Mouse (Mus musculus) MEL (cell line): ENCODE results near the gene Shoc2. TPM values are rescaled to one million over a fixed set of nuclear protein-coding genes. Genes with fewer than 3 reads are reported as not detected.

ENCODE experiments used
- DNase-seq: peaks from one replicate; pipeline ENCODE4 v3.0.0; 2011; ENCODE audit warnings: low read depth, low spot score
- H3K27ac ChIP-seq: 2 replicates; pipeline ENCODE4 v1.5.1; 2012; ENCODE audit warnings: low read depth, mild to moderate bottlenecking, control low read depth, low read length, moderate library complexity; ENCODE audit not compliant: control insufficient read depth
- H3K27me3 ChIP-seq, 2 experiments: fragments of 150-350 bp in 1 of 2; sonication (generic) in 1 of 2; 2 replicates each; pipeline ENCODE4 v1.6.1; 2012; ENCODE audit warnings: low read length in 2 of 2, mild to moderate bottlenecking in 2 of 2, improper control_type of control experiment in 1 of 2, moderate library complexity in 1 of 2; ENCODE audit not compliant: insufficient read depth in 2 of 2, control insufficient read depth in 1 of 2
- H3K36me3 ChIP-seq, 2 experiments: 2 replicates each; pipeline ENCODE4 v1.6.1; 2012 to 2014; ENCODE audit warnings: low read length in 2 of 2, improper control_type of control experiment in 1 of 2, inconsistent platforms in 1 of 2, mild to moderate bottlenecking in 1 of 2; ENCODE audit not compliant: insufficient read depth in 2 of 2, control insufficient read depth in 1 of 2
- H3K4me1 ChIP-seq, 2 experiments: fragments of 150-350 bp in 1 of 2; sonication (generic) in 1 of 2; 2 replicates each; pipeline ENCODE4 v1.6.1; 2012; ENCODE audit warnings: low read length in 2 of 2, improper control_type of control experiment in 1 of 2, mild to moderate bottlenecking in 1 of 2; ENCODE audit not compliant: insufficient read depth in 2 of 2, control insufficient read depth in 1 of 2
- H3K4me3 ChIP-seq, 2 experiments: fragments of 150-350 bp in 1 of 2; sonication (generic) in 1 of 2; 2 replicates each; pipeline ENCODE4 v1.5.1; 2012; ENCODE audit warnings: low read depth in 2 of 2, low read length in 2 of 2, mild to moderate bottlenecking in 2 of 2, moderate library complexity in 2 of 2, control low read depth in 1 of 2, improper control_type of control experiment in 1 of 2; ENCODE audit not compliant: control insufficient read depth in 1 of 2, insufficient read depth in 1 of 2
- H3K79me2 ChIP-seq: 2 replicates; pipeline ENCODE4 v1.6.1; 2012; ENCODE audit warnings: mild to moderate bottlenecking, low read length, moderate library complexity; ENCODE audit not compliant: control insufficient read depth, poor library complexity, insufficient read depth
- H3K9ac ChIP-seq: 2 replicates; pipeline ENCODE4 v1.6.1; 2012; ENCODE audit warnings: low read depth, mild to moderate bottlenecking, control low read depth, low read length, moderate library complexity; ENCODE audit not compliant: control insufficient read depth, poor library complexity, severe bottlenecking
- H3K9me3 ChIP-seq: fragments of 150-350 bp; sonication (generic); replicated peaks from 2 replicates; pipeline ENCODE4 v1.6.1; 2012; ENCODE audit warnings: mild to moderate bottlenecking, low read length, improper control_type of control experiment, moderate library complexity; ENCODE audit not compliant: insufficient read depth
- BHLHE40 ChIP-seq: IDR thresholded peaks from 2 replicates; pipeline ENCODE4 v1.6.1; 2012; ENCODE audit warnings: low read depth, mild to moderate bottlenecking, inconsistent platforms, low read length, improper control_type of control experiment, borderline replicate concordance
- CHD1 ChIP-seq: IDR thresholded peaks from 2 replicates; pipeline ENCODE4 v1.6.1; 2012; ENCODE audit warnings: low read depth, mild to moderate bottlenecking, inconsistent platforms, low read length, improper control_type of control experiment
- CHD2 ChIP-seq: IDR thresholded peaks from 2 replicates; pipeline ENCODE4 v1.6.1; 2011; ENCODE audit warnings: low read length, improper control_type of control experiment
- GABPA ChIP-seq: IDR thresholded peaks from 2 replicates; pipeline ENCODE4 v1.6.1; 2012; ENCODE audit warnings: low read depth, mild to moderate bottlenecking, inconsistent platforms, low read length, improper control_type of control experiment, moderate library complexity
- HCFC1 ChIP-seq: IDR thresholded peaks from 2 replicates; pipeline ENCODE4 v1.6.1; 2012; ENCODE audit warnings: low read depth, mild to moderate bottlenecking, inconsistent platforms, low read length, improper control_type of control experiment, moderate library complexity
- JUND ChIP-seq: IDR thresholded peaks from 2 replicates; pipeline ENCODE4 v1.6.1; 2011; ENCODE audit warnings: low read depth, mild to moderate bottlenecking, improper control_type of control experiment, low read length
- MXI1 ChIP-seq: IDR thresholded peaks from 2 replicates; pipeline ENCODE4 v1.6.1; 2011; ENCODE audit warnings: mild to moderate bottlenecking, low read depth, low read length, improper control_type of control experiment
- POLR2A ChIP-seq, 2 experiments: IDR thresholded peaks; 2 replicates each; pipeline ENCODE4 v1.6.1; 2011 to 2012; ENCODE audit warnings: low read length in 2 of 2, mild to moderate bottlenecking in 2 of 2, control low read depth in 1 of 2, improper control_type of control experiment in 1 of 2, low read depth in 1 of 2, moderate library complexity in 1 of 2; ENCODE audit not compliant: control insufficient read depth in 1 of 2, insufficient read depth in 1 of 2, poor library complexity in 1 of 2
- POLR2AphosphoS2 ChIP-seq: IDR thresholded peaks from 2 replicates; pipeline ENCODE4 v1.6.1; 2011; ENCODE audit warnings: low read length, improper control_type of control experiment
- RCOR1 ChIP-seq: IDR thresholded peaks from 2 replicates; pipeline ENCODE4 v1.6.1; 2012; ENCODE audit warnings: low read depth, mild to moderate bottlenecking, inconsistent platforms, low read length, improper control_type of control experiment
- SIN3A ChIP-seq: IDR thresholded peaks from 2 replicates; pipeline ENCODE4 v1.6.1; 2012; ENCODE audit warnings: low read length, improper control_type of control experiment, inconsistent platforms
- TAL1 ChIP-seq: IDR thresholded peaks from 2 replicates; pipeline ENCODE4 v1.6.1; 2012; ENCODE audit warnings: mild to moderate bottlenecking, inconsistent platforms, low read length, moderate library complexity, mixed read lengths
- TBP ChIP-seq: IDR thresholded peaks from 2 replicates; pipeline ENCODE4 v1.8.0; 2011; ENCODE audit warnings: low read depth, low read length, improper control_type of control experiment
- USF2 ChIP-seq, 2 experiments: IDR thresholded peaks; 2 replicates each; pipeline ENCODE4 v1.6.1; 2011 to 2012; ENCODE audit warnings: improper control_type of control experiment in 2 of 2, low read length in 2 of 2, borderline replicate concordance in 1 of 2, inconsistent platforms in 1 of 2, low read depth in 1 of 2, mild to moderate bottlenecking in 1 of 2; ENCODE audit not compliant: insufficient read depth in 1 of 2
- ZMIZ1 ChIP-seq: IDR thresholded peaks from 2 replicates; pipeline ENCODE4 v1.6.1; 2012; ENCODE audit warnings: low read depth, mild to moderate bottlenecking, inconsistent platforms, low read length, improper control_type of control experiment, moderate library complexity
- ZNF384 ChIP-seq: IDR thresholded peaks from 2 replicates; pipeline ENCODE4 v1.6.1; 2012; ENCODE audit warnings: low read depth, mild to moderate bottlenecking, inconsistent platforms, low read length, improper control_type of control experiment
- polyA plus RNA-seq, 2 experiments: library from polyadenylated mRNA; stranded (reverse) in 1 of 2; unstranded in 1 of 2; fragments of >175 nt in 1 of 2; fragments of >200 nt in 1 of 2; gene quantifications; 2 replicates each; pipeline versions ENCODE4 v1.2.1 to v1.2.4; 2012; ENCODE audit warnings: low replicate concordance in 2 of 2, low read depth in 1 of 2; ENCODE audit not compliant: insufficient read length in 2 of 2, insufficient read depth in 1 of 2, missing spikeins in 1 of 2
- total RNA-seq: library from RNA; depleted of rRNA; stranded (reverse); fragments of 300-350 nt; gene quantifications from 2 replicates; pipeline ENCODE4 v1.2.3, GENCODE M21; 2012

Shoc2 gene
- total and polyA plus RNA-seq, 3 experiments: 33.4 to 55.6 TPM; not detected in 1

DNA sequence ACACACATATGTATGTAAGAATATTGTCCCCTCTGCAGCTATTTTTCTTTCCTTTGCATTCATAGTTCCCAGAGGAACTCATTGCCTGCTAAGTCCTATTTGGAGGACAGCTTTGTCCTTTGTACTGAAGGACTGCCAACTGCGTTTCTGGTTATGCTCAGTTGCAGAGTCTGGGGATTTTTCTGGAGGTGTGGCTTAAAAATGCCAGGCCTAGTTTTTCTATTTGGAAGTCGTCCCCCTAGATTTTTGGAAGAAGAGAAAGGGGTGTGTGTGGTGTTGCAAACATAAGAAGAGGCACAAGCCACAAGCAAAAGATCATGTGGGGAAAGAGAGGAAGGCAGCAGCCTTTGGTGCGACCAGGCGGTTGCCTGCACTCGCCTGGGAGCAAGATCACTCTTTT is 46.1 kb upstream of the Shoc2 start:
- Histone ChIP-seq H3K36me3 (peaks cover 0 to 22% of the 10 kb centered on the region in 2 experiments; a peak in 2 of 4 replicates), H3K4me1 (peaks cover 15 to 26% of the 10 kb centered on the region in 2 experiments)
- DNase-seq: no peak

DNA sequence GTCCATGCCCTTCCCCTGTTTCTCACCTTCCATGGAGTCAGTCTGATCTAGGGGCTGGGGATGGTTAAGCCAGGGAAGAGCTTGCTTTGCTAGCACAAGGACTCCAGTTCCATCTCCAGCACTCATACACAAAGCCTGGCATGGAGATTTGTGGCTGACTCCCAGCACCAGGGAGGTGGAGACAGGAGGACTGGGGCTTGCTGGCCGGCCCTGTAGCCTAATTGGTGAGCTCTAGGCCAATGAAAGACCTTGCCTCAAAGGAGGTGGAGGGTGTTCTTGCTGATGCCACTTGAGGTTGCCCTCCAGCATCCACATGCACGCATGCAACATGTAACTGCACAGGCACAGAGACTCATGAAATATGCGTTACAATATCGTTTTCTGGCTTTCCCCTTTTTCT is 45.6 kb upstream of the Shoc2 start:
- TF ChIP-seq TAL1 (no peak), TBP (no peak), CHD2 (no peak), ZMIZ1 (no peak), GABPA (no peak), SIN3A (no peak), HCFC1 (no peak), POLR2A (IDR thresholded peaks at IDR 0.05; ENCODE audit: control insufficient read depth in 1 of 2, insufficient read depth in 1 of 2, low read depth in 1 of 2, low read length in 2 of 2, poor library complexity in 1 of 2) (no peak), BHLHE40 (no peak), ZNF384 (no peak), USF2 (IDR thresholded peaks at IDR 0.05; ENCODE audit: borderline replicate concordance in 1 of 2, insufficient read depth in 1 of 2, low read depth in 1 of 2, low read length in 2 of 2) (no peak), CHD1 (no peak), RCOR1 (no peak)
- Histone ChIP-seq H3K79me2 (peaks cover 2% of the 10 kb centered on the region; the same call in 1 of the 2 replicates), H3K9ac (no peak overlapping the region), H3K27ac (no peak overlapping the region), H3K36me3 (peaks cover 0 to 18% of the 10 kb centered on the region in 2 experiments; a peak in 2 of 4 replicates), H3K27me3 (no peaks in the 10 kb centered on the region), H3K9me3 (no peaks in the 10 kb centered on the region), H3K4me1 (peaks cover 11 to 22% of the 10 kb centered on the region in 2 experiments), H3K4me3 (no peak overlapping the region)
- no peak for DNase-seq

More for the DNA sequence above, 46.1 kb upstream of the Shoc2 start:
- no peak overlapping the region for H3K9ac ChIP-seq
- no peaks in the 10 kb centered on the region for H3K27me3 ChIP-seq
- H3K9me3 ChIP-seq: no peaks in the 10 kb centered on the region
- TF ChIP-seq SIN3A: no peak
- no peak for TF ChIP-seq JUND
- TF ChIP-seq ZMIZ1: no peak
- TF ChIP-seq CHD1: no peak
- TF ChIP-seq RCOR1: no peak
- no peak for TF ChIP-seq MXI1
- no peak for TF ChIP-seq GABPA
- no peak for TF ChIP-seq POLR2AphosphoS2
- TF ChIP-seq, all 39 proteins: peak for 0
- H3K27ac ChIP-seq: no peak overlapping the region
- H3K4me3 ChIP-seq: no peak overlapping the region
- no peaks in the 10 kb centered on the region; the same call in 1 of the 2 replicates for H3K79me2 ChIP-seq
